Mouse (Mus musculus) midbrain, embryonic 11.5 days (tissue): ENCODE measurements around the gene Gm17364. TPM values are rescaled to one million over a fixed set of nuclear protein-coding genes. Genes with fewer than 3 reads are reported as not detected.

ENCODE experiments used
- ATAC-seq: fragments of 200-750 bp; cut with Nextera tagmentation; 2 replicates; pipeline ENCODE4 v1.8.0; 2017; ENCODE audit warnings: moderate TSS enrichment, moderate library complexity; ENCODE audit not compliant: low FRiP score
- DNase-seq: peaks from one replicate; pipeline ENCODE4 v3.0.0; 2015; ENCODE audit warnings: low spot score; ENCODE audit errors: missing footprints
- H3K27ac ChIP-seq: fragments of 300-500 bp; sonication (generic); 2 replicates; pipeline ENCODE4 v1.5.1; 2014; ENCODE audit warnings: low read depth, low read length
- H3K27me3 ChIP-seq: fragments of 300-500 bp; sonication (generic); 2 replicates; pipeline ENCODE4 v1.6.1; 2014; ENCODE audit warnings: mild to moderate bottlenecking, low read length, moderate library complexity, mixed read lengths; ENCODE audit not compliant: control insufficient read depth, insufficient read depth
- H3K36me3 ChIP-seq: fragments of 300-500 bp; sonication (generic); 2 replicates; pipeline ENCODE4 v1.6.1; 2014; ENCODE audit warnings: mild to moderate bottlenecking, low read length, moderate library complexity, mixed read lengths; ENCODE audit not compliant: control insufficient read depth, insufficient read depth
- H3K4me1 ChIP-seq: fragments of 300-500 bp; sonication (generic); 2 replicates; pipeline ENCODE4 v1.6.1; 2014; ENCODE audit warnings: low read length; ENCODE audit not compliant: control insufficient read depth, insufficient read depth
- H3K4me2 ChIP-seq: fragments of 300-500 bp; sonication (generic); 2 replicates; pipeline ENCODE4 v1.6.1; 2014; ENCODE audit warnings: mild to moderate bottlenecking, moderate library complexity
- H3K4me3 ChIP-seq: fragments of 300-500 bp; sonication (generic); 2 replicates; pipeline ENCODE4 v1.5.1; 2014; ENCODE audit warnings: low read depth, low read length
- H3K9ac ChIP-seq: fragments of 300-500 bp; sonication (generic); 2 replicates; pipeline ENCODE4 v1.6.1; 2014; ENCODE audit warnings: low read length
- H3K9me3 ChIP-seq: fragments of 300-500 bp; sonication (generic); 2 replicates; pipeline ENCODE4 v1.6.1; 2016; ENCODE audit warnings: low read length; ENCODE audit not compliant: control insufficient read depth
- WGBS: fragments of 180-500 bp; shearing (Covaris S2); extraction: QIAGEN DNeasy Blood & Tissue Kit; methylation state at CpG from one replicate; pipeline ENCODE4 v1.1.7; 2014; 5-methylcytosine and 5-hydroxymethylcytosine counted together
- polyA plus RNA-seq: library from polyadenylated mRNA; unstranded; fragments of >200 nt; fragmentation: Nextera tagmentation; extraction: Ambion mirVana; gene quantifications from 2 replicates; pipeline ENCODE4 v1.2.1, GENCODE M21; 2014

The Gm17364 gene
- polyA plus RNA-seq, result not detected in 2 replicates

GRCm38 (mm10) chr13:41273927-41274650, at the start of gene Gm17364:
TSS of gene Gm17364 (minus strand) at chr13:41273977.
- 94% methylated on average over 10 of the region's 10 CpGs for WGBS
- no peaks in the 10 kb centered on the region for H3K27me3 ChIP-seq
- ATAC-seq (no peak), DNase-seq (no peak)
- H3K4me1 ChIP-seq, result no peaks in the 10 kb centered on the region
- no peak within 1 kb of the TSS for H3K4me2 ChIP-seq
- no peak within 1 kb of the TSS for H3K9ac ChIP-seq
- H3K36me3 ChIP-seq, result no peaks in the 10 kb centered on the region
- no peak within 1 kb of the TSS for H3K27ac ChIP-seq
- no peaks in the 10 kb centered on the region for H3K9me3 ChIP-seq
- no peak within 1 kb of the TSS for H3K4me3 ChIP-seq

DNA sequence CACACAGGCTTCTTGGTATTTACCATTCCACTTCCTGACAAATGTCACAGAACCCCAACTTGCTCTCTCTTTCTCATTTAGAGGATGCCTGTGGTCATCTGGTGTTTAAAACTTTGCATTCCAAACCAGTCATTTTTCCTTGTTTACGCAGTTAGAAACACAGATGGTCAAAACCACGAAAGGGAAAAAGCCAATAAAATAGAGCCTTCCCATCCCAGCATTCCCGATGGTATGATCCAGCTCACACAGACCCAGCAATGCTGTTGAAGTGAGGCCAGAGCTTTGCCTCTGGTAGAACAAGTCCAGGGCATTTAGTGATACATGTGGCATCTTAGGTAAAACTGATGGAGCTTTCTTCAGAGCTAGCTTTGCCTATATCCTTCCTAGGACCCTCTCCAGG, 47.7 kb upstream of the Gm17364 start:
- H3K4me2 ChIP-seq, result no peak overlapping the region
- no peak overlapping the region for H3K27ac ChIP-seq
- WGBS, result 87% methylated on average over 3 of the region's 3 CpGs
- H3K4me3 ChIP-seq, result no peak overlapping the region
- no peak overlapping the region for H3K9ac ChIP-seq
- H3K4me1 ChIP-seq, result peaks cover 4% of the 10 kb centered on the region
- no peaks in the 10 kb centered on the region for H3K27me3 ChIP-seq
- ATAC-seq (no peak), DNase-seq (no peak)
- no peaks in the 10 kb centered on the region for H3K9me3 ChIP-seq
- peaks cover 3% of the 10 kb centered on the region; the same call in 1 of the 2 replicates for H3K36me3 ChIP-seq

- Histone ChIP-seq H3K4me1 (peaks cover 4% of the 10 kb centered on the region), H3K4me3 (no peak overlapping the region), H3K9me3 (no peaks in the 10 kb centered on the region), H3K9ac (no peak overlapping the region), H3K27ac (no peak overlapping the region; the same call in 1 of the 2 replicates), H3K36me3 (peaks cover 6% of the 10 kb centered on the region; the same call in 1 of the 2 replicates), H3K27me3 (no peaks in the 10 kb centered on the region), H3K4me2 (no peak overlapping the region)
- 66% methylated on average over 5 of the region's 5 CpGs for WGBS
- ATAC-seq, result no peak
- no peak for DNase-seq
Observed at GRCm38 (mm10) chr13:41320749-41321148, 47.0 kb upstream of the Gm17364 start.

GRCm38 (mm10) chr13:41302716-41303115, 28.9 kb upstream of the Gm17364 start:
- H3K27ac ChIP-seq, result no peak overlapping the region
- 60% methylated on average over 10 of the region's 10 CpGs for WGBS
- peak; percentile 91 for DNase-seq

GRCm38 (mm10) chr13:41300037-41300436, 26.3 kb upstream of the Gm17364 start:
- H3K27me3 ChIP-seq, result no peaks in the 10 kb centered on the region
- H3K27ac ChIP-seq, result no peak overlapping the region
- H3K9me3 ChIP-seq, result no peaks in the 10 kb centered on the region
- H3K36me3 ChIP-seq, result no peaks in the 10 kb centered on the region
- WGBS, result 67% methylated on average over 4 of the region's 4 CpGs
- H3K9ac ChIP-seq, result no peak overlapping the region
- no peak overlapping the region for H3K4me2 ChIP-seq
- no peak overlapping the region for H3K4me3 ChIP-seq
- H3K4me1 ChIP-seq, result peaks cover 2% of the 10 kb centered on the region; the same call in 1 of the 2 replicates
- no peak for DNase-seq
- ATAC-seq, result no peak

More at GRCm38 (mm10) chr13:41302716-41303115, 28.9 kb upstream of the Gm17364 start:
- no peak overlapping the region for H3K9ac ChIP-seq
- no peak for ATAC-seq
- no peak overlapping the region for H3K4me3 ChIP-seq
- no peak overlapping the region for H3K4me2 ChIP-seq
- H3K36me3 ChIP-seq, result no peaks in the 10 kb centered on the region
- no peaks in the 10 kb centered on the region for H3K27me3 ChIP-seq
- H3K4me1 ChIP-seq, result peaks cover 2% of the 10 kb centered on the region; the same call in 1 of the 2 replicates
- H3K9me3 ChIP-seq, result no peaks in the 10 kb centered on the region

- no peak overlapping the region for H3K4me2 ChIP-seq
- ATAC-seq, result no peak
- H3K27ac ChIP-seq, result no peak overlapping the region
- H3K9me3 ChIP-seq, result no peaks in the 10 kb centered on the region
- no peak overlapping the region for H3K9ac ChIP-seq
- no peaks in the 10 kb centered on the region for H3K36me3 ChIP-seq
- WGBS, result 41% methylated on average over 5 of the region's 5 CpGs
- peaks cover 2% of the 10 kb centered on the region; the same call in 1 of the 2 replicates for H3K4me1 ChIP-seq
- H3K4me3 ChIP-seq, result no peak overlapping the region
- no peak for DNase-seq
- no peaks in the 10 kb centered on the region for H3K27me3 ChIP-seq
Observed at GRCm38 (mm10) chr13:41298996-41299395, 25.2 kb upstream of the Gm17364 start.

- Histone ChIP-seq H3K9me3 (no peaks in the 10 kb centered on the region), H3K27me3 (no peaks in the 10 kb centered on the region), H3K4me3 (no peak overlapping the region), H3K27ac (no peak overlapping the region), H3K36me3 (no peaks in the 10 kb centered on the region), H3K4me2 (no peak overlapping the region), H3K9ac (no peak overlapping the region), H3K4me1 (peaks cover 2% of the 10 kb centered on the region; the same call in 1 of the 2 replicates)
- ATAC-seq (no peak), DNase-seq (no peak)
- 66% methylated on average over 2 of the region's 2 CpGs for WGBS
Observed at GRCm38 (mm10) chr13:41298533-41298932, 24.8 kb upstream of the Gm17364 start.

- peaks cover 2% of the 10 kb centered on the region; the same call in 1 of the 2 replicates for H3K4me1 ChIP-seq
- WGBS, result 76% methylated on average over 10 of the region's 10 CpGs
- no peaks in the 10 kb centered on the region for H3K36me3 ChIP-seq
- no peaks in the 10 kb centered on the region for H3K27me3 ChIP-seq
- no peaks in the 10 kb centered on the region; the same call in 1 of the 2 replicates for H3K9me3 ChIP-seq
- no peak overlapping the region for H3K4me3 ChIP-seq
- no peak for ATAC-seq
- no peak overlapping the region for H3K9ac ChIP-seq
- H3K27ac ChIP-seq, result no peak overlapping the region
- no peak for DNase-seq
- H3K4me2 ChIP-seq, result no peak overlapping the region
Observed at GRCm38 (mm10) chr13:41296396-41296795, 22.6 kb upstream of the Gm17364 start.

- H3K27me3 ChIP-seq, result no peaks in the 10 kb centered on the region
- peaks cover 2% of the 10 kb centered on the region; the same call in 1 of the 2 replicates for H3K4me1 ChIP-seq
- DNase-seq (no peak), ATAC-seq (no peak)
- H3K9me3 ChIP-seq, result no peaks in the 10 kb centered on the region; the same call in 1 of the 2 replicates
- no peak overlapping the region for H3K9ac ChIP-seq
- no peak overlapping the region for H3K4me2 ChIP-seq
- 83% methylated on average over 6 of the region's 6 CpGs for whole genome bisulfite sequencing
- no peak overlapping the region for H3K4me3 ChIP-seq
- H3K27ac ChIP-seq, result no peak overlapping the region
- H3K36me3 ChIP-seq, result no peaks in the 10 kb centered on the region
Observed at GRCm38 (mm10) chr13:41295886-41296285, 22.1 kb upstream of the Gm17364 start.
